Mouse (Mus musculus): ENCODE results near the gene Slamf6. TPM values are rescaled to one million over a fixed set of nuclear protein-coding genes. Genes with fewer than 3 reads are reported as not detected.
"Not testable (repeated sequence)": the region's sequence is repeated elsewhere in the genome, so short reads cannot be mapped to it uniquely, and the experiment has no call there.

Slamf6 gene
- 0.40 and 0.72 TPM in 2 replicates for polyA plus RNA-seq (2015; fragmentation: Nextera tagmentation; extraction: Ambion mirVana)

- H3K4me1 ChIP-seq (replicated peaks): no peaks in the 10 kb centered on the region; the same call in 1 of the 2 replicates
- WGBS (ENCODE audit: insufficient replicate concordance): 51% methylated on average over 14 of the region's 14 CpGs
- no peaks in the 10 kb centered on the region for H3K27me3 ChIP-seq
- H3K9me3 ChIP-seq (replicated peaks): no peaks in the 10 kb centered on the region
- H3K27ac ChIP-seq: no peak within 1 kb of the TSS
- H3K9ac ChIP-seq: no peak within 1 kb of the TSS
- no peaks in the 10 kb centered on the region for H3K36me3 ChIP-seq
- ATAC-seq (ENCODE audit: low read depth): no peak
- no peak within 1 kb of the TSS for H3K4me2 ChIP-seq
- no peak within 1 kb of the TSS for H3K4me3 ChIP-seq (replicated peaks)
- DNase-seq: no peak
These were observed at the start of gene Slamf6 for GRCm38 (mm10) chr1:171917305-171918039. Gene Slamf6, plus strand, starts transcription at chr1:171917515.

- H3K36me3 ChIP-seq: no peaks in the 10 kb centered on the region
These were observed 30.3 kb upstream of the Slamf6 start for GRCm38 (mm10) chr1:171886989-171887388.

GRCm38 (mm10) chr1:171895364-171895763 is 22.0 kb upstream of the Slamf6 start, which contains the start of gene Gm10521:
Gene Gm10521, plus strand, starts transcription at chr1:171895664.
- not testable (repeated sequence) for ATAC-seq (ENCODE audit: low read depth); H3K9ac ChIP-seq; H3K27me3 ChIP-seq; H3K4me3 ChIP-seq (replicated peaks); H3K4me1 ChIP-seq (replicated peaks); H3K4me2 ChIP-seq; H3K27ac ChIP-seq; H3K9me3 ChIP-seq (replicated peaks); H3K36me3 ChIP-seq; DNase-seq
- 75% methylated on average over 5 of the region's 5 CpGs for WGBS (ENCODE audit: insufficient replicate concordance)

More at GRCm38 (mm10) chr1:171886989-171887388, 30.3 kb upstream of the Slamf6 start:
- ATAC-seq (ENCODE audit: low read depth) (no peak), DNase-seq (no peak)
- no peak overlapping the region for H3K9ac ChIP-seq
- no peak overlapping the region for H3K4me3 ChIP-seq (replicated peaks)
- no peak overlapping the region for H3K4me2 ChIP-seq
- 58% methylated on average over 1 of the region's 1 CpGs for WGBS (ENCODE audit: insufficient replicate concordance)
- no peaks in the 10 kb centered on the region for H3K9me3 ChIP-seq (replicated peaks)
- no peaks in the 10 kb centered on the region for H3K27me3 ChIP-seq
- no peak overlapping the region for H3K27ac ChIP-seq
- no peaks in the 10 kb centered on the region for H3K4me1 ChIP-seq (replicated peaks)

- 54% methylated on average over 1 of the region's 1 CpGs for WGBS (ENCODE audit: insufficient replicate concordance)
- Histone ChIP-seq H3K27me3 (no peaks in the 10 kb centered on the region), H3K36me3 (no peaks in the 10 kb centered on the region), H3K4me3 (replicated peaks) (no peak overlapping the region), H3K9ac (no peak overlapping the region), H3K4me1 (replicated peaks) (no peaks in the 10 kb centered on the region), H3K9me3 (replicated peaks) (0 out of 2 replicates have a peak, but pooled peaks cover 1% of the 10 kb centered on the region), H3K27ac (no peak overlapping the region), H3K4me2 (no peak overlapping the region)
- DNase-seq (no peak), ATAC-seq (ENCODE audit: low read depth) (no peak)
These were observed 13.3 kb upstream of the Slamf6 start for GRCm38 (mm10) chr1:171904011-171904410.

- no peak overlapping the region for H3K4me3 ChIP-seq (replicated peaks)
- H3K36me3 ChIP-seq: no peaks in the 10 kb centered on the region
- DNase-seq: no peak
- no peaks in the 10 kb centered on the region; the same call in 1 of the 2 replicates for H3K4me1 ChIP-seq (replicated peaks)
- H3K27ac ChIP-seq: no peak overlapping the region
- 68% methylated on average over 13 of the region's 13 CpGs for WGBS (ENCODE audit: insufficient replicate concordance)
- no peak overlapping the region for H3K4me2 ChIP-seq
- no peak for ATAC-seq (ENCODE audit: low read depth)
- H3K9me3 ChIP-seq (replicated peaks): no peaks in the 10 kb centered on the region
- no peak overlapping the region for H3K9ac ChIP-seq
- no peaks in the 10 kb centered on the region for H3K27me3 ChIP-seq
These were observed 1.5 kb upstream of the Slamf6 start for GRCm38 (mm10) chr1:171915638-171916458.

GRCm38 (mm10) chr1:171918136-171918920 is 1.0 kb downstream of the Slamf6 start:
- no peak overlapping the region for H3K27ac ChIP-seq
- no peak overlapping the region for H3K9ac ChIP-seq
- no peaks in the 10 kb centered on the region for H3K9me3 ChIP-seq (replicated peaks)
- WGBS (ENCODE audit: insufficient replicate concordance): 61% methylated on average over 12 of the region's 12 CpGs
- ATAC-seq (ENCODE audit: low read depth) (no peak), DNase-seq (no peak)
- H3K4me1 ChIP-seq (replicated peaks): no peaks in the 10 kb centered on the region; the same call in 1 of the 2 replicates
- H3K36me3 ChIP-seq: no peaks in the 10 kb centered on the region
- no peaks in the 10 kb centered on the region for H3K27me3 ChIP-seq
- H3K4me2 ChIP-seq: no peak overlapping the region
- no peak overlapping the region for H3K4me3 ChIP-seq (replicated peaks)

- WGBS (ENCODE audit: insufficient replicate concordance): 76% methylated on average over 5 of the region's 5 CpGs
- Histone ChIP-seq H3K4me3 (replicated peaks) (no peak overlapping the region), H3K27ac (no peak overlapping the region), H3K4me2 (no peak overlapping the region), H3K27me3 (no peaks in the 10 kb centered on the region), H3K4me1 (replicated peaks) (no peaks in the 10 kb centered on the region; the same call in 1 of the 2 replicates), H3K36me3 (no peaks in the 10 kb centered on the region), H3K9me3 (replicated peaks) (no peaks in the 10 kb centered on the region), H3K9ac (no peak overlapping the region)
- no peak for ATAC-seq (ENCODE audit: low read depth)
- DNase-seq: no peak
These were observed 1.9 kb downstream of the Slamf6 start for GRCm38 (mm10) chr1:171919193-171919592.

- WGBS (ENCODE audit: insufficient replicate concordance): 59% methylated on average over 6 of the region's 6 CpGs
- H3K9ac ChIP-seq: no peak overlapping the region
- DNase-seq: no peak
- H3K4me2 ChIP-seq: no peak overlapping the region
- no peaks in the 10 kb centered on the region for H3K36me3 ChIP-seq
- H3K4me1 ChIP-seq (replicated peaks): no peaks in the 10 kb centered on the region; the same call in 1 of the 2 replicates
- H3K4me3 ChIP-seq (replicated peaks): no peak overlapping the region
- ATAC-seq (ENCODE audit: low read depth): no peak
- H3K27me3 ChIP-seq: no peaks in the 10 kb centered on the region
- H3K27ac ChIP-seq: no peak overlapping the region
- no peaks in the 10 kb centered on the region for H3K9me3 ChIP-seq (replicated peaks)
These were observed 2.7 kb downstream of the Slamf6 start for GRCm38 (mm10) chr1:171919901-171920510.

GRCm38 (mm10) chr1:171920989-171921621 is 3.8 kb downstream of the Slamf6 start:
- WGBS (ENCODE audit: insufficient replicate concordance): 20% methylated on average over 9 of the region's 9 CpGs
- H3K4me1 ChIP-seq (replicated peaks): no peaks in the 10 kb centered on the region; the same call in 1 of the 2 replicates
- no peaks in the 10 kb centered on the region for H3K36me3 ChIP-seq
- ATAC-seq (ENCODE audit: low read depth) (no peak), DNase-seq (no peak)
- no peak overlapping the region for H3K9ac ChIP-seq
- H3K9me3 ChIP-seq (replicated peaks): no peaks in the 10 kb centered on the region
- H3K4me3 ChIP-seq (replicated peaks): no peak overlapping the region
- no peaks in the 10 kb centered on the region for H3K27me3 ChIP-seq
- H3K27ac ChIP-seq: no peak overlapping the region
- H3K4me2 ChIP-seq: no peak overlapping the region

GRCm38 (mm10) chr1:171921641-171922040 is 4.3 kb downstream of the Slamf6 start:
- 64% methylated on average over 2 of the region's 2 CpGs for WGBS (ENCODE audit: insufficient replicate concordance)
- Histone ChIP-seq H3K9me3 (replicated peaks) (no peaks in the 10 kb centered on the region), H3K9ac (no peak overlapping the region), H3K36me3 (no peaks in the 10 kb centered on the region), H3K4me3 (replicated peaks) (no peak overlapping the region), H3K27ac (no peak overlapping the region), H3K4me1 (replicated peaks) (no peaks in the 10 kb centered on the region; the same call in 1 of the 2 replicates), H3K4me2 (no peak overlapping the region), H3K27me3 (no peaks in the 10 kb centered on the region)
- DNase-seq (no peak), ATAC-seq (ENCODE audit: low read depth) (no peak)
